Mouse (Mus musculus): ENCODE measurements around the gene Btbd11. TPM values are rescaled to one million over a fixed set of nuclear protein-coding genes. Genes with fewer than 3 reads are reported as not detected.

Btbd11 gene
- polyA plus RNA-seq, 1 experiment from 2014 or later = 7.2 TPM

Other genes starting within 250 kb of the Btbd11 start
- 33.9 and 34.5 TPM in 2 replicates for gene Cry1, start 201.8 kb upstream of the Btbd11 start, polyA plus RNA-seq (2015; fragmentation: Nextera tagmentation; extraction: Ambion mirVana)